Mouse (Mus musculus): Measurements from ENCODE around the gene Plce1.
"Not testable (repeated sequence)": the region's sequence is repeated elsewhere in the genome, so short reads cannot be mapped to it uniquely, and the experiment has no call there.

Gene Plce1

GRCm38 (mm10) chr19:38498233-38498632, 17.3 kb downstream of the Plce1 start:
- no peak for DNase-seq

- no peak for DNase-seq
Measured at GRCm38 (mm10) chr19:38504597-38504996, 23.7 kb downstream of the Plce1 start.

GRCm38 (mm10) chr19:38506131-38506530, 25.2 kb downstream of the Plce1 start:
- DNase-seq, result no peak

GRCm38 (mm10) chr19:38507251-38507965, 26.5 kb downstream of the Plce1 start:
- peak; percentile 42 for DNase-seq

GRCm38 (mm10) chr19:38507966-38508625, 27.2 kb downstream of the Plce1 start:
- no peak for DNase-seq

- no peak for DNase-seq
Measured at GRCm38 (mm10) chr19:38514417-38515184, 33.7 kb downstream of the Plce1 start.

DNA sequence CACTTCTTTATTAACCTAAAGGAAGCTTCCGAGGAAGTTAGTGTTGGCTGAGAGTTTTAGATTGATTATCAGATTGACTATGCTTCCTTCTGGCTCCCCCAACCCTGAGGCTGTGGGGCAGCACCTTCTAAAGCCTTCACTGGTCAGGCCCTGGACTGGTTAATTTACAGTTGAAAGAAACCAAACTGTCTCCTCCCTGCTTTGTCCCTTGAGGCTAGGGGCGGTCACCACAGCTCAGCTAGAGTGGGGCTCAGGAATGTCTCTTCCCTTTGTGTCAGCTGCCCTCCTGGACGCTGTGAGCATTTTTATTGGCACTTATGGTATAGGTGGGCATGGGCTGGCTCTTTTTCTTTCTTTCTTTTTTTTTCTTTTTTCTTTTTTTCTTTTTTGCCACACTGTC, 45.9 kb downstream of the Plce1 start:
- peak; percentile 36 for DNase-seq

- DNase-seq, result no peak
Measured at GRCm38 (mm10) chr19:38527475-38527874, 46.6 kb downstream of the Plce1 start.

GRCm38 (mm10) chr19:38533230-38533629, 52.3 kb downstream of the Plce1 start:
- DNase-seq, result no peak

- DNase-seq, result no peak
Measured at GRCm38 (mm10) chr19:38539338-38539737, 58.4 kb downstream of the Plce1 start.

DNA sequence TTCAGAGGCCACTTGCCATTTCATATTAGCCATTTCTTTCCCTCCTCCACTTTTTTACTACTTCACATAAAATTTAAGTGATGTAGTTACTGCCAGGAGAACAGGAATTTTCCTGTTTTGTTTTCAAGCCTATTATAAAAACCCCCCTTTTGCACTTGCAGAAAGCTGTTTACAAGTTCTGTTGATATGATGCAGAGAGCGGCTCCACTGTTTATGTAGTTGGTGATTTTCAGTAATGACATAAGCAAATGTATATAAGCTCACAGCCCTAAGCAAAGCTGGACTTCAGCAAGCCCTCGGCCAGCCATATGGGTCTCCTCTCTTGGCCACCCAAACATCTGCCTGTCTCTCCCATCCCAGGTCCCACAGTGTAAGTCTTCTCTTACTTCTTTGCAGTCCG, 59.6 kb downstream of the Plce1 start:
- no peak for DNase-seq

DNA sequence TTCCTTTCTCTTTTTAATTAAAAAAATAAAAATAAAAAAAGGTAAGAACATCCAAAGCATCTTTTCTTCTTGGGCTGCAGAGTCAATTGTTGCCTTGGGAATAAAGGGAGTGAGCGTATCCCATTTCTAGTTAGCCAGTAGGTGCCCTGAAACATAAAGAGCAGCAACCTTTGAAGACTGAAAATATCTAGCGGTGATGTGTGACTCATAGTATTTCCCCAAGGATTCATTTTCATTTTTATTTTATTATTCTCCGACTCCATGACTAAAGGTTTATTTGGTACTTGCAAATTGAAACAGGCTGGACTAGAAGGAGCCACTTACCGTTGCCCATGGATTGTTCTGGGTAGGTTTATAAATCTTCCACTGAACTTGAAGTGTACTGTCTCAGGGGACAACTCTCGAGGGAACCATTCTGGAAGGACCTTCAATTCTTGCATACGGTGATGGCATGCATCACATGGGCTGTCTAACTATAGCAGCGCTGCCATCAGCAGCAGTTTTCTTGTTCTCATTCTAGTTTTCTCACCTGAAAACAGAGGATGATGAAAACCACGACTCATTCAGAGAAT, 68.7 kb downstream of the Plce1 start:
- DNase-seq, result no peak

GRCm38 (mm10) chr19:38553551-38553950, 72.6 kb downstream of the Plce1 start:
- no peak for DNase-seq

- no peak for DNase-seq
Measured at GRCm38 (mm10) chr19:38555399-38555798, 74.5 kb downstream of the Plce1 start.

DNA sequence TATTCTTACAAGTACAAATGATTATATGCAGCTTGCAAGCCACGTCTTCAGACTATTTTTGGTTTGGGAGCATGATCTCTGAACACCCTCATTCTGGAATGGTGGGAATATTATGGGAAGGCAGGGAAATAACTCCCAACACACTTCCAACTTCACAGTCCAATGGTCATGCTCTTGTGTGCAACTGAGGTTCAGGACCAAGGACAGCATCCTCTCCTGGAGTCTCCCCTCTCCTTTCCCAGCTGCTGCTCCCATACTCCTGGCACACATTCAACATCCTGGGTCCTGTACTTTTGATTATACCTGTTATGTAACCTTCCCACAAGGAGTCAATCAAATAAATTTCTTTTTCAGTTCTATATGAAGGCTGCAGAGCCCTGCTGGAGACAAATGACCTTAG, 77.9 kb downstream of the Plce1 start:
- peak; percentile 75 for DNase-seq

- DNase-seq, result not testable (repeated sequence)
Measured at GRCm38 (mm10) chr19:38561887-38562286, 81.0 kb downstream of the Plce1 start.

GRCm38 (mm10) chr19:38566156-38566555, 85.2 kb downstream of the Plce1 start:
- DNase-seq, result no peak

DNA sequence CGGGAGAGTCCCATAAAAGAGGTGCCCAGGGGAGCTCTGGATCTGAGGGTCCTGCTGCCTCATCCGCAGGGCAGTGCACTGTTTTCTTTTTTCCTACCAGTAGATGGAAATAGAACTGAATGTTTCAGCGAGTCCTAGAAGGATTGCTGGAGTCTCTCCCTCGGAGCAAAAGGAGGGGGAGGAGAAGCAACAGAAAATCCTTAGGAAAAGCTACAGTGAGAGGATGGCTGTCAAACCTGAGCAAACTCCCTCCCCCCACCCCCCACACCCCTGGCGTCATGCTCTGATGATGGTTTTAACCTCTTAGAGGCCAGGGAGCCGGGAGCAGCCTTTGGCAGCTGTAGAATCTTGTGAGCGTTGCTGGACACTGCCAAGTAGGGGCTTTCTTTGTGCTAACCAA, 85.8 kb downstream of the Plce1 start:
- DNase-seq, result peak; percentile 34

- no peak for DNase-seq
Measured at GRCm38 (mm10) chr19:38567331-38567730, 86.4 kb downstream of the Plce1 start.

GRCm38 (mm10) chr19:38578554-38579146, 97.7 kb downstream of the Plce1 start:
- no peak for DNase-seq

GRCm38 (mm10) chr19:38582861-38583260, 102.0 kb downstream of the Plce1 start:
- DNase-seq, result no peak

DNA sequence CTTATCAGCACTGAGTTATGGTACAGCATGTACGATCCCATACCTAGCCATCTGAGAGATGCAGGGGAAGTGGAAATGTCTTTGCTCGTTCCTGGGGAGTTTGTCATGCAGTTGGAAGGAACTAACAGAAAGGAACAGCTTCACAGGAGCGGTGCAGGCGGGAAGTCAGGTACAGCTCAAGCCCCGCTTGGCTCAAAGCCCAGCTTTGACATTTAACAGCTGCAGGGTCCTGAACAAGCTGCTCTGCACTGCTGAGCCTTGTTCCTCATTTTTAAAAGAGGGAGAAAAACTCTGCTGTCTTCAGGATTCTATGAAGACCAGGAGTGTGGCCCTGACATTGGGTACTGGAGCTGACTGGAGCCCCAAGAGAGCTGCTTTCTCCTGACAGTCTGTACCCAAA, 106.7 kb downstream of the Plce1 start:
- no peak for DNase-seq

DNA sequence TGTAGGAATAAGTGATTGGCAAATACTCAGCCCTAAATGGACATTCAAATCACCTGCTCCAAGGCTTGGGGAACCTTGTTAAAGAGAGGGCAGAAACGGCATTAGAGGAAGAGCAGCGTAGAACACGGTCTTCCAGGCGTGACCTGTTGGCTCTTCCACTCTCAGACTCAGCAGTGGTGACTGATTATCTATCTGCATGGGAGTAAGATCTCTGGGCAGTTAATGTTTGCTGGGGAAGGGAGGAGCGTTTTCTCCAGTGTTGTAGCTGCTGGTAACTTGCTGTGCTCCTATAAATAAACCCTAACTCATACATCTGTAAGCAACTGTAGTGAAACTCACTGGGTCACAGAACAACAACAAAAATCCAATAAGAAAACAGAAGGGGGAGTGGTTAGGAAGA, 108.6 kb downstream of the Plce1 start:
- DNase-seq, result no peak
